Mouse (Mus musculus): Measurements from ENCODE around the gene Tcp11.

- TF ChIP-seq CTCF (IDR thresholded peaks at IDR 0.05; ENCODE audit: control insufficient read depth, insufficient read depth, insufficient read length): no peak
- TF ChIP-seq MAX (IDR thresholded peaks at IDR 0.05): no peak
- TF ChIP-seq FOSL1 (IDR thresholded peaks at IDR 0.05; ENCODE audit: insufficient read depth, low read length, poor library complexity, severe bottlenecking): no peak
- no peak for TF ChIP-seq USF1 (IDR thresholded peaks at IDR 0.05; ENCODE audit: low read depth)
These were observed 28.1 kb downstream of the Tcp11 start for GRCm38 (mm10) chr17:28052293-28052863.

All from C2C12 (cell line).